Mouse (Mus musculus): ENCODE results near the gene Slamf6. TPM values are rescaled to one million over a fixed set of nuclear protein-coding genes. Genes with fewer than 3 reads are reported as not detected.
A peak's percentile ranks its signal among the peaks of the same experiment; 100 is the strongest.
"Not testable (repeated sequence)": the region's sequence is repeated elsewhere in the genome, so short reads cannot be mapped to it uniquely, and the experiment has no call there.

The Slamf6 gene
- polyA plus RNA-seq (2016; fragmentation: Nextera tagmentation; extraction: Ambion mirVana), result 0.08 TPM in 1 of 2 replicates, not detected in the other

- no peak for DNase-seq (ENCODE audit: low spot score)
- WGBS, result 65% methylated on average over 14 of the region's 14 CpGs
- Histone ChIP-seq H3K27me3 (ENCODE audit: insufficient read depth, poor library complexity, severe bottlenecking) (no peaks in the 10 kb centered on the region), H3K27ac (no peak within 1 kb of the TSS), H3K36me3 (no peaks in the 10 kb centered on the region), H3K4me1 (no peaks in the 10 kb centered on the region), H3K9me3 (no peaks in the 10 kb centered on the region), H3K4me3 (peak within 1 kb of the TSS; percentile 12; the same call in 1 of the 2 replicates)
Measured at GRCm38 (mm10) chr1:171917305-171918039, at the start of gene Slamf6. Gene Slamf6, plus strand, starts transcription at chr1:171917515.

GRCm38 (mm10) chr1:171886989-171887388 is 30.3 kb upstream of the Slamf6 start:
- Histone ChIP-seq H3K9me3 (no peaks in the 10 kb centered on the region), H3K36me3 (no peaks in the 10 kb centered on the region), H3K4me1 (no peaks in the 10 kb centered on the region), H3K4me3 (no peak overlapping the region), H3K27me3 (ENCODE audit: insufficient read depth, poor library complexity, severe bottlenecking) (no peaks in the 10 kb centered on the region), H3K27ac (no peak overlapping the region)
- no peak for DNase-seq (ENCODE audit: low spot score)
- WGBS, result 86% methylated on average over 1 of the region's 1 CpGs

- not testable (repeated sequence) for H3K36me3 ChIP-seq; H3K9me3 ChIP-seq; DNase-seq (ENCODE audit: low spot score); H3K27me3 ChIP-seq (ENCODE audit: insufficient read depth, poor library complexity, severe bottlenecking); H3K4me3 ChIP-seq; H3K4me1 ChIP-seq; H3K27ac ChIP-seq
- WGBS, result 88% methylated on average over 5 of the region's 5 CpGs
Measured at GRCm38 (mm10) chr1:171895364-171895763, 22.0 kb upstream of the Slamf6 start, which contains the start of gene Gm10521. Gene Gm10521, plus strand, starts transcription at chr1:171895664.

GRCm38 (mm10) chr1:171904011-171904410 is 13.3 kb upstream of the Slamf6 start:
- Histone ChIP-seq H3K9me3 (peaks cover 2% of the 10 kb centered on the region), H3K27me3 (ENCODE audit: insufficient read depth, poor library complexity, severe bottlenecking) (no peaks in the 10 kb centered on the region), H3K36me3 (no peaks in the 10 kb centered on the region), H3K4me1 (no peaks in the 10 kb centered on the region), H3K4me3 (no peak overlapping the region), H3K27ac (no peak overlapping the region)
- no peak for DNase-seq (ENCODE audit: low spot score)
- 71% methylated on average over 1 of the region's 1 CpGs for WGBS

GRCm38 (mm10) chr1:171915638-171916458 is 1.5 kb upstream of the Slamf6 start:
- Histone ChIP-seq H3K4me3 (no peak overlapping the region), H3K27ac (no peak overlapping the region), H3K36me3 (no peaks in the 10 kb centered on the region), H3K9me3 (no peaks in the 10 kb centered on the region), H3K27me3 (ENCODE audit: insufficient read depth, poor library complexity, severe bottlenecking) (no peaks in the 10 kb centered on the region), H3K4me1 (no peaks in the 10 kb centered on the region)
- no peak for DNase-seq (ENCODE audit: low spot score)
- 83% methylated on average over 13 of the region's 13 CpGs for WGBS

GRCm38 (mm10) chr1:171918136-171918920 is 1.0 kb downstream of the Slamf6 start:
- 70% methylated on average over 12 of the region's 12 CpGs for WGBS

GRCm38 (mm10) chr1:171919193-171919592 is 1.9 kb downstream of the Slamf6 start:
- Histone ChIP-seq H3K9me3 (no peaks in the 10 kb centered on the region), H3K4me1 (no peaks in the 10 kb centered on the region), H3K4me3 (no peak overlapping the region), H3K27ac (no peak overlapping the region), H3K27me3 (ENCODE audit: insufficient read depth, poor library complexity, severe bottlenecking) (no peaks in the 10 kb centered on the region), H3K36me3 (no peaks in the 10 kb centered on the region)
- DNase-seq (ENCODE audit: low spot score), result no peak
- WGBS, result 91% methylated on average over 5 of the region's 5 CpGs

More at GRCm38 (mm10) chr1:171918136-171918920, 1.0 kb downstream of the Slamf6 start:
- Histone ChIP-seq H3K4me3 (peak overlapping the region; percentile 12; the same call in 1 of the 2 replicates), H3K9me3 (no peaks in the 10 kb centered on the region), H3K27ac (no peak overlapping the region), H3K27me3 (ENCODE audit: insufficient read depth, poor library complexity, severe bottlenecking) (no peaks in the 10 kb centered on the region), H3K36me3 (no peaks in the 10 kb centered on the region), H3K4me1 (no peaks in the 10 kb centered on the region)
- no peak for DNase-seq (ENCODE audit: low spot score)

- H3K4me3 ChIP-seq, result no peak overlapping the region
- 78% methylated on average over 6 of the region's 6 CpGs for WGBS
- H3K4me1 ChIP-seq, result no peaks in the 10 kb centered on the region
- H3K27me3 ChIP-seq (ENCODE audit: insufficient read depth, poor library complexity, severe bottlenecking), result no peaks in the 10 kb centered on the region
- H3K27ac ChIP-seq, result no peak overlapping the region
- H3K36me3 ChIP-seq, result no peaks in the 10 kb centered on the region
- no peak for DNase-seq (ENCODE audit: low spot score)
- no peaks in the 10 kb centered on the region for H3K9me3 ChIP-seq
Measured at GRCm38 (mm10) chr1:171919901-171920510, 2.7 kb downstream of the Slamf6 start.

- no peak overlapping the region for H3K27ac ChIP-seq
- WGBS, result 71% methylated on average over 9 of the region's 9 CpGs
- no peak for DNase-seq (ENCODE audit: low spot score)
- no peaks in the 10 kb centered on the region for H3K36me3 ChIP-seq
- H3K9me3 ChIP-seq, result no peaks in the 10 kb centered on the region
- no peaks in the 10 kb centered on the region for H3K4me1 ChIP-seq
- H3K4me3 ChIP-seq, result no peak overlapping the region
- H3K27me3 ChIP-seq (ENCODE audit: insufficient read depth, poor library complexity, severe bottlenecking), result no peaks in the 10 kb centered on the region
Measured at GRCm38 (mm10) chr1:171920989-171921621, 3.8 kb downstream of the Slamf6 start.

GRCm38 (mm10) chr1:171921641-171922040 is 4.3 kb downstream of the Slamf6 start:
- no peaks in the 10 kb centered on the region for H3K27me3 ChIP-seq (ENCODE audit: insufficient read depth, poor library complexity, severe bottlenecking)
- H3K36me3 ChIP-seq, result no peaks in the 10 kb centered on the region
- no peaks in the 10 kb centered on the region for H3K4me1 ChIP-seq
- H3K27ac ChIP-seq, result no peak overlapping the region
- DNase-seq (ENCODE audit: low spot score), result no peak
- 76% methylated on average over 2 of the region's 2 CpGs for WGBS
- H3K4me3 ChIP-seq, result no peak overlapping the region
- no peaks in the 10 kb centered on the region for H3K9me3 ChIP-seq

GRCm38 (mm10) chr1:171922844-171923243 is 5.5 kb downstream of the Slamf6 start:
- no peak overlapping the region for H3K4me3 ChIP-seq
- no peaks in the 10 kb centered on the region for H3K27me3 ChIP-seq (ENCODE audit: insufficient read depth, poor library complexity, severe bottlenecking)
- H3K4me1 ChIP-seq, result no peaks in the 10 kb centered on the region
- DNase-seq (ENCODE audit: low spot score), result no peak
- 89% methylated on average over 5 of the region's 5 CpGs for WGBS
- H3K27ac ChIP-seq, result no peak overlapping the region
- H3K36me3 ChIP-seq, result no peaks in the 10 kb centered on the region
- H3K9me3 ChIP-seq, result no peaks in the 10 kb centered on the region

GRCm38 (mm10) chr1:171924900-171925299 is 7.6 kb downstream of the Slamf6 start:
- Histone ChIP-seq H3K36me3 (no peaks in the 10 kb centered on the region), H3K9me3 (no peaks in the 10 kb centered on the region), H3K27me3 (ENCODE audit: insufficient read depth, poor library complexity, severe bottlenecking) (no peaks in the 10 kb centered on the region), H3K4me3 (no peak overlapping the region), H3K4me1 (no peaks in the 10 kb centered on the region), H3K27ac (no peak overlapping the region)
- WGBS, result 68% methylated on average over 3 of the region's 3 CpGs
- no peak for DNase-seq (ENCODE audit: low spot score)
